In genomic region chr14:72939067-72939393, GRCm38 (mm10) we compare ENCODE assay signal across 21 mouse cellular contexts.
A peak's percentile ranks its signal among the peaks of the same experiment; 100 is the strongest.
DNase-seq lines count a peak whose midpoint lies in the region; ATAC-seq and TF ChIP-seq lines count a peak whose summit lies in the region.
"Had no signal": no experiment of that assay in that cellular context is flagged by ENCODE, and none has a peak within 500 bp of the region (broad histone marks: within the 10 kb centered on the region; RNA-seq: fewer than 3 reads in every experiment).

No protein-coding gene starts in this region.

- peak; percentile 66 for DNase-seq in 416B (ENCODE audit: low read depth)
- DNase-seq in cerebellum, postnatal 36 days = no peak
- DNase-seq: adrenal gland, adult 8-10 months; adrenal gland, postnatal 14 days; adrenal gland, postnatal 36 days; cerebellum, adult 11 months; cerebellum, adult 18-20 months; cerebellum, adult 9-10 months; cerebellum, postnatal 10 days; cerebellum, postnatal 25 days had no signal

- H3K4me3 ChIP-seq in small intestine, adult 2 months (ENCODE audit: low read depth, low read length) = no peak overlapping the region
- H3K4me3 ChIP-seq: embryonic facial prominence, embryonic 10.5 days; embryonic facial prominence, embryonic 12.5 days; forebrain, embryonic 10.5 days; forebrain, embryonic 12.5 days had no signal

- ATAC-seq in common myeloid progenitor, adult 5-6 weeks (replicated peaks; ENCODE audit: low read depth, poor library complexity, severe bottlenecking) = peak; percentile 52
- peak; percentile 84 for ATAC-seq in megakaryocyte, adult 5-6 weeks (ENCODE audit: poor library complexity, severe bottlenecking)
- ATAC-seq in frontal cortex, adult (ENCODE audit: low TSS enrichment) = no peak
- no peak for ATAC-seq in erythroid progenitor cell, adult 5-6 weeks (replicated peaks; ENCODE audit: low FRiP score, poor library complexity, severe bottlenecking)
- ATAC-seq: forebrain, embryonic 14.5 days; forebrain, embryonic 16.5 days had no signal

- no peak for TF ChIP-seq POLR2A in small intestine, adult 2 months (IDR thresholded peaks at IDR 0.05; ENCODE audit: low read depth, low read length)

- H3K27me3 ChIP-seq in small intestine, adult 2 months (ENCODE audit: control insufficient read depth, insufficient read depth, low read length) = no peaks in the 10 kb centered on the region
- H3K27me3 ChIP-seq: embryonic facial prominence, embryonic 12.5 days; forebrain, embryonic 12.5 days had no signal

- H3K36me3 ChIP-seq in small intestine, adult 2 months (ENCODE audit: control insufficient read depth, insufficient read depth, low read length) = no peaks in the 10 kb centered on the region
- H3K36me3 ChIP-seq: embryonic facial prominence, embryonic 10.5 days; embryonic facial prominence, embryonic 12.5 days; forebrain, embryonic 10.5 days; forebrain, embryonic 12.5 days had no signal

- no peak for TF ChIP-seq CTCF in small intestine, adult 2 months (IDR thresholded peaks at IDR 0.05; ENCODE audit: extremely low read depth, insufficient read length, insufficient replicate concordance, low read depth, low read length)

- no peaks in the 10 kb centered on the region for H3K4me1 ChIP-seq in small intestine, adult 2 months (ENCODE audit: control insufficient read depth, insufficient read depth, insufficient read length, low read length)
- H3K4me1 ChIP-seq: embryonic facial prominence, embryonic 10.5 days; embryonic facial prominence, embryonic 12.5 days; forebrain, embryonic 10.5 days; forebrain, embryonic 12.5 days had no signal

- H3K27ac ChIP-seq in small intestine, adult 2 months (ENCODE audit: insufficient read depth, low read depth, low read length) = 0 out of 2 replicates have a peak overlapping the region, but pooled peaks have one; percentile 55
- H3K27ac ChIP-seq: embryonic facial prominence, embryonic 10.5 days; embryonic facial prominence, embryonic 12.5 days; forebrain, embryonic 10.5 days; forebrain, embryonic 12.5 days had no signal

Comparison
In these comparisons a context has a peak if more than half of its experiments do, and no peak if none do; other contexts are left out.
1. ATAC-seq: peak in common myeloid progenitor, adult 5-6 weeks (single experiment) and megakaryocyte, adult 5-6 weeks (single experiment); none in frontal cortex, adult (single experiment) and erythroid progenitor cell, adult 5-6 weeks (single experiment).